Mouse (Mus musculus) stomach, postnatal 0 days (tissue): ENCODE data around the gene Ndufaf2.

Experiments used
- CTCF ChIP-seq: IDR thresholded peaks from 2 replicates; pipeline ENCODE4 v1.5.1; 2016; ENCODE audit warnings: antibody characterized with exemption, low read depth, mild to moderate bottlenecking, moderate library complexity
- EP300 ChIP-seq: optimal IDR thresholded peaks from 2 replicates; pipeline ENCODE3; 2016; ENCODE audit warnings: antibody characterized with exemption

GRCm38 (mm10) chr13:108157156-108157555 lies 1.3 kb downstream of the Ndufaf2 start:
- no peak for TF ChIP-seq CTCF
- TF ChIP-seq EP300: no peak
